Mouse (Mus musculus) limb, embryonic 10.5 days (tissue): ENCODE data around the gene Cdon. TPM values are rescaled to one million over a fixed set of nuclear protein-coding genes. Genes with fewer than 3 reads are reported as not detected.
A peak's percentile ranks its signal among the peaks of the same experiment; 100 is the strongest.

Experiments used
- DNase-seq: peaks from one replicate; pipeline ENCODE4 v3.0.0-alpha.2; 2017; ENCODE audit warnings: low spot score
- H3K27ac ChIP-seq: fragments of 300-500 bp; sonication (generic); 2 replicates; pipeline ENCODE4 v1.5.1; 2016; ENCODE audit warnings: mild to moderate bottlenecking
- H3K27me3 ChIP-seq: fragments of 300-500 bp; sonication (generic); 2 replicates; pipeline ENCODE4 v1.6.1; 2016; ENCODE audit warnings: low read depth, mild to moderate bottlenecking; ENCODE audit not compliant: poor library complexity, severe bottlenecking
- H3K36me3 ChIP-seq: fragments of 300-500 bp; sonication (generic); 2 replicates; pipeline ENCODE4 v1.6.1; 2016; ENCODE audit warnings: mild to moderate bottlenecking, moderate library complexity
- H3K4me1 ChIP-seq: fragments of 300-500 bp; sonication (generic); 2 replicates; pipeline ENCODE4 v1.6.1; 2016
- H3K4me3 ChIP-seq: fragments of 300-500 bp; sonication (generic); 2 replicates; pipeline ENCODE4 v1.5.1; 2016; ENCODE audit warnings: mild to moderate bottlenecking, moderate library complexity
- H3K9me3 ChIP-seq: fragments of 300-500 bp; sonication (generic); replicated peaks from 2 replicates; pipeline ENCODE4 v1.6.1; 2016; ENCODE audit warnings: mild to moderate bottlenecking
- WGBS: fragments of 180-500 bp; shearing (Covaris S2); methylation state at CpG from one replicate; pipeline ENCODE4 v1.1.7; 2016; 5-methylcytosine and 5-hydroxymethylcytosine counted together
- polyA plus RNA-seq: library from polyadenylated mRNA; unstranded; fragments of >200 nt; fragmentation: Nextera tagmentation; extraction: Ambion mirVana; gene quantifications from 2 replicates; pipeline ENCODE4 v1.2.1, GENCODE M21; 2016

Cdon gene
- polyA plus RNA-seq, 1 experiment from 2014 or later = 16.1 TPM

DNA sequence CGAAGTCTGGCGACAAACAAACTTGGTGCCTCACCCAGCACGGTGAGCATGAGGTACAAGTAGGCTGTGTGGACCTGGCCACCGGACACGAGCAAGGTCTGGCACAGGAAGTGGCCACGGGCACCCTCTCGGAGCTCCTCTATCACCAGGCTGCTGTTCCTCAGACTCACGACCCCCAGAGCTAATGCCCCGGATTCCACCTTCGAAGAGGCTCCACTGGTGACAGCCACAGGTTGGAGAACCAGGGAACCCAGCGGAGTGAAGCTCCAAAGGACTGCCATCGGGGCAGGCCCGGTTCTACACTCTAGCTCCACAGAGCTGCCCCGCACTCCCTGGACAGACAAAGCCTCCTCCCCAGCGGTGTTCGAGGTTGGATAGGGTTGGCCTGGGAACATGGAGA lies 95.8 kb downstream of the Cdon start:
- WGBS = 95% methylated on average over 16 of the region's 16 CpGs
- Histone ChIP-seq H3K36me3 (no peaks in the 10 kb centered on the region), H3K9me3 (no peaks in the 10 kb centered on the region), H3K27ac (0 out of 2 replicates have a peak overlapping the region, but pooled peaks have one; percentile 10), H3K27me3 (no peaks in the 10 kb centered on the region), H3K4me1 (peaks cover 11% of the 10 kb centered on the region), H3K4me3 (no peak overlapping the region)
- no peak for DNase-seq

DNA sequence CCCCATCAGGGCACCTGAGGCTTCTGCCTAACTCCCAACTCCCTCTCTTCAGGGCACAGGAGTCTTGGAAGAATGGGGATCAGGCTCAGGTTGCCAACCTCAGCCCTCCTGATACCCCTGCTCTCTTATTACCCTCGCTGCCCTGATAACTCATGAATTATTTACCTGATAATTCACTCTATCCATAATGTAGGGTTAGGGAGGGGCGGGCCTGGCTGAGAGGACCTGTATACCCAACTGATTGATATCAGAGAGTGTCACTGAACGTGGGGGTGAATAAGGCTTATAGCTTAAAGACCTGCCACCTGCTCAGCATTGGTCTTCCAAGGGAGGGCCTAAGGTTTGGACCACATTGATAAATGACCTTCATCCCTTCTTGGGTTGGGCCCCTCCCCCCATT lies 97.2 kb downstream of the Cdon start, which contains the start of gene Gm1113:
Gene Gm1113, minus strand, starts transcription at position 101 of the 400 bp plus-strand sequence.
- no peak within 1 kb of the TSS for H3K4me3 ChIP-seq
- no peaks in the 10 kb centered on the region for H3K9me3 ChIP-seq
- no peak for DNase-seq
- 78% methylated on average over 3 of the region's 3 CpGs for WGBS
- no peaks in the 10 kb centered on the region for H3K36me3 ChIP-seq
- H3K27ac ChIP-seq = no peak within 1 kb of the TSS
- H3K27me3 ChIP-seq = no peaks in the 10 kb centered on the region
- peaks cover 20% of the 10 kb centered on the region for H3K4me1 ChIP-seq

DNA sequence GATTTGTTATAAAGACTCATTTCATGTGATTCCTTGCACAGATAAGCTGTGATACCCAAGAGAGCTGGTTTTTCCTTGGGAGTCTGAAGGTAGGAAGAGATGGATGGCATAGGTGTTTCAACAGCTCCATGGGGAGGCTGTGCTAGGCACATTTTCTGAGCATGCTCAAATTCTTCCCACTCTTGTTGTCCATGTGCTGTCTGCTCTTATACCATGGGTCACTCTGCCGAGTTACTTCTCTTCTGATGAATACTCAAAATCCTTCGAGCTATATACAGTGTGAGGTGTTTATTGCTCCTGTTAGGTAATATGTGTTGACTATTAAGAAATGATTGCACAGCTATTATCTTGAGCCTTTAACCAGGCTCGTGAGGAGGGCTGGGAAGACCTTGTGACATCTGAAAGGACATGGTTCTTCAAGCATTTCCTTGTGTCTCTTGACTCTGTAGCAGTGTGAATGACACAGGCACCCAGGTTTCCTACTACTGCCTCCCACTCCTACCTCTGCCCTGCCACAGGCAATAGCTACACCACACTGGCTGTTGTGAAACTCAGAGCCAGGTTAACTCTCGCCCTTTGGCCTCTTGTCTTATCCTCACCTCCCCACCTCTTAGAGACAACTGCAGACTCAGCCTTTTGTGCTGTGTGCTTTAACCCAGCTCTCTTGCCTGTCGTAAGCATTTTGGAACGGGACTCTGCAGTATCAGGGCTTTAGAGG lies 99.9 kb downstream of the Cdon start:
- H3K4me3 ChIP-seq = no peak overlapping the region
- H3K9me3 ChIP-seq = no peaks in the 10 kb centered on the region
- peaks cover 37% of the 10 kb centered on the region for H3K4me1 ChIP-seq
- no peak for DNase-seq
- WGBS = 86% methylated on average over 6 of the region's 6 CpGs
- peak overlapping the region; percentile 27; the same call in 1 of the 2 replicates for H3K27ac ChIP-seq
- no peaks in the 10 kb centered on the region for H3K27me3 ChIP-seq
- no peaks in the 10 kb centered on the region for H3K36me3 ChIP-seq

DNA sequence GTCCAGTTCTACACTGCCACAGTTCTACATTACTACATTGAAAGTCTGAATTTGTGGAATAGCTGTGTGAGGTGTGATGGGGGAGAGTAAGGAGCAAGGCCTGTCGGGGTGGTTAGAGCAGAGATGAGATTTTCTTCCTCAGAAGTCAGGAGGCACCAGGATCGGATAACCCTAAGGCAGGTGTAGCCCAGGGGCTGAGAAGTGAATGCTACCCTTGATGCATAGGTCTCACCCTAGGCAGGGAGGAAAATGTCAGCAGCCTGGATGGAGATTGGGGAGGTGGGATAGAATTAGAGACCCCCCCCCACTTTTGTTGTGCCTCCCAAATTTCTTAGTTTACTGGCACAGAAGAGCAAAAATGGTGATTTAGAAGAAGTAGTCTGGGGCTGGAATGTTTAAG lies 101.3 kb downstream of the Cdon start:
- Histone ChIP-seq H3K27me3 (no peaks in the 10 kb centered on the region), H3K4me3 (no peak overlapping the region), H3K9me3 (no peaks in the 10 kb centered on the region), H3K36me3 (no peaks in the 10 kb centered on the region), H3K27ac (no peak overlapping the region), H3K4me1 (peaks cover 37% of the 10 kb centered on the region)
- DNase-seq = no peak
- WGBS = 73% methylated on average over 2 of the region's 2 CpGs

DNA sequence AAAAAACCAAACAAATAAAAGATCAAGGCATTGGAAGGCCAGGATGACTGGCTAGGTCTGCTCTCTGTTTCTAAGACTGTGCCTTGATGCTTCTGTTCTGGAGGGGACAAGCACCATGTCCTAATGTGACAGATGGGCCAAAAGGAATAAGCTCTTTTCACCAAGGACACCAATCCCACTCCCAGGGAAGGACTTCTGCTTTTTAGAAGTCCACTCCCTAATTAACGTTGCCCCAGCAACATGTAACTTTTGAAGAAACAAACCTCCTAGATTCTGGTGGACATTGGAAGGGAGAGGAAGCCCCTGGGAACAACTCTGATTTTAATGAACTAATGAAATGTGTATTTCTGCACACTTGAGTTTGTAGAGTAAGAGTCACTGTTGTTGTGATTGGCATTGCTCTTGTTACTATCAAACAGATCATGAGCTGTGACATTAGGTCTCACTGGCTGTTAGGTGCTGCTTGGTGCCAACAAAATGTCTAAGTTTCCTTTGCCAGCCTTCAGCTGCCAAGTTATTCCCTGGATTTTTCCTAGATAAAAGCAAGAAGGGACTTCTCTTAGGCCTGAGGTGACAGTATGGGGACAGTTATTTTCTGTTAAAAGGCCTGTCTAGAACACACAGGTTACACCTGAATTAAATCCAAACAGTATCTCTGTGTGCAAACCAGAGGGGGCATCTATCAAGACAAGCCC lies 102.0 kb downstream of the Cdon start:
- Histone ChIP-seq H3K27me3 (no peaks in the 10 kb centered on the region), H3K4me3 (no peak overlapping the region), H3K4me1 (peaks cover 37% of the 10 kb centered on the region), H3K27ac (peak overlapping the region; percentile 54), H3K9me3 (no peaks in the 10 kb centered on the region), H3K36me3 (no peaks in the 10 kb centered on the region)
- DNase-seq = no peak
- WGBS = 57% methylated on average over 1 of the region's 1 CpGs

DNA sequence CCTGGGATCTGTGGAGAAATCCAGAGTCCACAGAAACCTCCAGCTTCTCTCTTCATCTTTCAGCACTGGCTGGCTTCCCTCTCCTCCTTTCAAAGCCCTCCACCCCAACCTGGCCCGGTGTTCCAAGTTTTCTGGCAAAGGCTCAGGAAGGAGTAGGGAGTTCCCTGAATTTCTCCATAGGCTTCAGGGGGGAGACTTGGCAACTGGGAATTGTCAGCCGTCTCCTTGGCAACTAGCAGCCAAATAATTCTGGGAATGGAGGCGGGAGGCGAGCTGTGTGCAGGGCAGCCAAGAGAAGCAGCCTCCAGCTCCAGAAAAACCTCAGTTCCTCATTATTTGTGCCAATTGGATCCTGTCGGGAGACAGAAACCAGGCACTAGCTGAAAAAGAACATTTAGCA lies 102.6 kb downstream of the Cdon start:
- Histone ChIP-seq H3K27ac (peak overlapping the region; percentile 54), H3K4me1 (peaks cover 42% of the 10 kb centered on the region), H3K4me3 (no peak overlapping the region), H3K27me3 (no peaks in the 10 kb centered on the region), H3K9me3 (no peaks in the 10 kb centered on the region), H3K36me3 (no peaks in the 10 kb centered on the region)
- no peak for DNase-seq
- WGBS = 30% methylated on average over 5 of the region's 5 CpGs

DNA sequence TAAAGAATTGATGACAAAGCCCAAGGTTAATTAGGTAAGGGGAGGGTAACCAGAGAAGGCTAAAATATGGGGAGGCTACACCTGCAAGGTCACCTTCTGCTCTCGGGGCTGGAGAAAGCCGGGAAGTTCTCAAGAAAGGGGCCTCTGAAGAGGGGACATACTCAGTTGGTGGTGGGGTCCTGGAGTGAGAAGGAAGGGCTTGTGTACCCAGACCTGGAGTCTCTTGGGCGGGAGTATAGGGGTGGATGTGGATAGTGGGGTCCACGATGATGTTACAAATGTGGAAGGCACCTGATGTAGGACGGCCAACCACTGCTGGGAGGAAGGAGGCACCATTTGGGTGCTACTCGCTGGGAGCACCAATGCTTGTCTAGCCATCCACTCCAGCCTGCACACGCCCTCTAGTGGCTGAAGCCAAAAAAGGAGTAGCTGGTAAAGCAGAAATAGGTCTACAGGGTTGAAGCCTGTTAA lies 103.0 kb downstream of the Cdon start:
- H3K36me3 ChIP-seq = no peaks in the 10 kb centered on the region
- peak overlapping the region; percentile 54 for H3K27ac ChIP-seq
- no peaks in the 10 kb centered on the region for H3K9me3 ChIP-seq
- H3K27me3 ChIP-seq = no peaks in the 10 kb centered on the region
- peak; percentile 68 for DNase-seq
- H3K4me1 ChIP-seq = peaks cover 47% of the 10 kb centered on the region
- WGBS = 21% methylated on average over 7 of the region's 7 CpGs
- H3K4me3 ChIP-seq = no peak overlapping the region

DNA sequence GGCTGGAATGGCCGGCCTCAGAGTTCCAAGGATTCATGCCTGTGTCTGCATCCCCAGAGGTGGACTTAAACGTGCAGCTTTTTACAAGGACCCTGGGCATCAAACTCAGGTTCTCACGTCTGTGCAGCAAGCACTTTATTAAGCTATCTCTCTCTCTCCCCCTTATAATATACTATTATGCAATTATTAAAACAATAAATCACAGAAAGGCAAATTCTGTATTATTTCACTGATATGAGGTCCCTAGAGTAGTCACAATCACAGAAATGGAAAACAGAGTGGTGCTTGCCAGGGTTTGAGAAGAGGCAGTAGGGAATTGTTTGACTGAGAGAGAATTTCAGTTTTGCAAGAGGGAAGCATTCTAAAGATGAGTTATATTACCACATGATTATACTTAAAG lies 108.2 kb downstream of the Cdon start:
- H3K27ac ChIP-seq = peak overlapping the region; percentile 66; the same call in 1 of the 2 replicates
- peaks cover 65% of the 10 kb centered on the region for H3K4me1 ChIP-seq

DNA sequence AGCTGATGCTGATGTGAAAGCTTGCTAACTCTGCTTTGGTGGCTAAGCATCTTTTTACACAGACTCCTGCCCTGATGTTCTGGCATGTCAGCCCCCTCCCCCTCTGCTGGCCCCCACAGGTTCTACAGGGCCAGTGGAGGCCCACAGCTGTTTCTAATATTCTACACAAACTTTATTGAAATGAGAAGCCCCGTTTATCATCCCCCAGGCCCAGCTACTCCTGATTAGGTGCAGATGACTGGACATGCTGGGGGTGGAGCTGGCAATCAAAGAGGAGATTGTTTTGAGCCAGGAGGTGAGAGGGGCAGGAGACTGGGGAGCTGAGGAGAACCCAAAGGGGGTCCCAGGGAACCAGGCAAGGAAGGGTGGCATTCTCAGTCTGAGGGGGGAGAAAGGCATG lies 108.9 kb downstream of the Cdon start:
- Histone ChIP-seq H3K4me3 (peak overlapping the region; percentile 19), H3K4me1 (peaks cover 60% of the 10 kb centered on the region), H3K36me3 (no peaks in the 10 kb centered on the region), H3K27me3 (no peaks in the 10 kb centered on the region), H3K9me3 (no peaks in the 10 kb centered on the region), H3K27ac (peak overlapping the region; percentile 85)
- WGBS = 6% methylated on average over 1 of the region's 1 CpGs
- DNase-seq = peak; percentile 82

More for the DNA sequence above, 108.2 kb downstream of the Cdon start:
- Histone ChIP-seq H3K9me3 (no peaks in the 10 kb centered on the region), H3K4me3 (no peak overlapping the region), H3K27me3 (no peaks in the 10 kb centered on the region), H3K36me3 (no peaks in the 10 kb centered on the region)
- 44% methylated on average over 3 of the region's 3 CpGs for WGBS
- no peak for DNase-seq

DNA sequence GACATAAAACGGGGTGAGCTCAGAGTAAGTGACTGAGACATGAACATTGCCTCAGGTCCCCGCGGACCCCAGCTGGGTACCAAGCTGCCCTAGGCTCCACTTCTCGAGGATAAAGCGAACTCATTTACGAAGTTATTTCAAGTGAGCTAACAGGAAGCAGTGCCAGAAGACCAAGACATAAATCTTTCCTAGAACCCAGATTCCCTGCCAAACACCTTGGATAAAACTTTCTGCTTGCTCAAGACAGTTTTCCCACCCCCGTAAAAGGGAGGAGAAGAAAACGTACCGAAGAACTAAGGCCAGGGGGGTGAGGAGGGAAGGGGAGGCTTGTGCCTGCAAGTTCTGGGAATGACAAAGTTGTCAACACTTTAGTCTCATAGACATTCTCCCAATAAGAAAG lies 112.3 kb downstream of the Cdon start:
- no peak for DNase-seq
- peak overlapping the region; percentile 85 for H3K27ac ChIP-seq
- H3K27me3 ChIP-seq = no peaks in the 10 kb centered on the region
- WGBS = 29% methylated on average over 9 of the region's 9 CpGs
- H3K4me3 ChIP-seq = no peak overlapping the region
- H3K4me1 ChIP-seq = peaks cover 71% of the 10 kb centered on the region
- H3K9me3 ChIP-seq = no peaks in the 10 kb centered on the region
- H3K36me3 ChIP-seq = no peaks in the 10 kb centered on the region

DNA sequence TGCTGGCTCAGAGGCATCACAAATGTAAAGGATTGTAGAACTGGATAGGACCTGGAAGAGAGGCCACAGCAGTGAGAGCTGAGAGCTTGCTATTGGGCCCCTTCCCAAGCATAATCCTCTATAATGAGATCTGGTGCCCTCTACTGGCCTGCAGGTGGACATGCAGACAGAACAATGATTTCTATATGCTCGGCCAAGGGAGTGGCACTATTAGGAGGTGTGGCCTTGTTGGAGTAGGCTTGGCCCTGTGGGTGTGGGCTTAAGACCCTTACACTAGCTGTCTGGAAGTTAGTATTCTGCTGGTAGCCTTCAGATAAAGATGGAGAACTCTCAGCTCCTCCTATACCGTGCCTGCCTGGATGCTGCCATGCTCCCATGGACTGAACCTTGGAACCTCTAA lies 114.2 kb downstream of the Cdon start:
- WGBS = 6% methylated on average over 2 of the region's 2 CpGs
- peaks cover 56% of the 10 kb centered on the region for H3K4me1 ChIP-seq
- no peaks in the 10 kb centered on the region for H3K36me3 ChIP-seq
- no peak overlapping the region for H3K4me3 ChIP-seq
- peak; percentile 77 for DNase-seq
- H3K27me3 ChIP-seq = no peaks in the 10 kb centered on the region
- H3K27ac ChIP-seq = peak overlapping the region; percentile 25; the same call in 1 of the 2 replicates
- no peaks in the 10 kb centered on the region for H3K9me3 ChIP-seq

DNA sequence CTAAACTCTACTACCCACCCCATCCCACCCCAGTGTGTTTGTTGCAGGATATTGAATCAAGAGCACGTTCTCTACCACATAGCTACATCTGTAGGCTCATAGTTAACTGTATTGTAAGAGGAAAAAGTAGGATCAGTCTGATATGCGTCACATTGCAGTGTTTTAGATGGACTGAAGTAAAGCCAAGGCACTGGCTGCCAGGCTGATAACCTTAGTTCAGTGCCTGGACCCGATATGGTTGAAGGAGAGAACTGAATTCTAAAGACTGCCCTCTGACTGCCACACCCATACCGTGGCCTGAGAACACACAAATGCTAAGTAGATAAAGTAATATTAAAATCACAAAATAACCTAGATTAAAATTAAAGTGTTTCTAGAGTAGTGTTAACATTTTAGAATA lies 114.9 kb downstream of the Cdon start:
- 85% methylated on average over 4 of the region's 4 CpGs for WGBS
- H3K4me1 ChIP-seq = peaks cover 48% of the 10 kb centered on the region

DNA sequence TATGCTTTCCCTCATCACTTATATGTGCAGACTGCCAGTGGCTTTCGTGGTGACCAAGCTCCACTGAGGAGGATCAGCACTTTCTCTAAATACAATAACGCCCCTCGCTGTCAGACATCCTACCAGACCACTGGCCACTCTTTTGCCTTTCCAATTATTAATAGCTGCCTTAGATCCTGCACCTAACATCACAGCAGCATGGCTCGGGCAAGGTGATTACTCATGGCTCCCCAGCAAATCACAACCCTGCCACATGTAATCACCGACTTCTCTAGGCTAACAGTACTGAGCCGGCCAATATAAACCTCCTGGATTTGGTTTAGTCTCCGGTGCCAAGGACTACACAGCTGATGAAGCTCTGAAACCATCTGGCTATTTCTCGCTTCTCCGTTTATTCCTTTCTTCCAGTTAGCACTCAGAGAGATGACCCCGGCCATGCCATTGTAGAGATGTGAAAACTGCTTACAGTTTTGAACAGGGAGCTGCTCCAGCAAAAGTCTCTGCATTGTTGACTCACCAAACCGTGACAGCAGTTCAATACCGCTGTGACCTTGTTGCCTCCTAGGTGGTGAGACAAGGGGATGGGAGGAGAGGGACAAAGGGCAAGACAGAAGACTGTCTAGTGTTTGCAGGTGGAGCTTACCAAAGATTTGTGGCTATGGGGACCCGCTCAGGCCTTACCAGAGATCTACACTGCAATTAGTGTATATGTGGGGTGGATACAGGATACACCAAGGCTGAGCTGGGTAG lies 118.2 kb downstream of the Cdon start:
- peak; percentile 23 for DNase-seq
- Histone ChIP-seq H3K27me3 (no peaks in the 10 kb centered on the region), H3K4me3 (no peak overlapping the region), H3K9me3 (no peaks in the 10 kb centered on the region), H3K27ac (no peak overlapping the region), H3K4me1 (peaks cover 18% of the 10 kb centered on the region), H3K36me3 (no peaks in the 10 kb centered on the region)
- 85% methylated on average over 13 of the region's 13 CpGs for WGBS

More for the DNA sequence above, 114.9 kb downstream of the Cdon start:
- no peak overlapping the region for H3K27ac ChIP-seq
- H3K36me3 ChIP-seq = no peaks in the 10 kb centered on the region
- no peaks in the 10 kb centered on the region for H3K9me3 ChIP-seq
- no peak for DNase-seq
- H3K4me3 ChIP-seq = no peak overlapping the region
- no peaks in the 10 kb centered on the region for H3K27me3 ChIP-seq
